Comparison of ENCODE assay signal across 10 mouse cellular contexts in genomic region chr1:154097656-154098055, GRCm38 (mm10).
DNase-seq lines count a peak whose midpoint lies in the region; ATAC-seq lines count a peak whose summit lies in the region.
"Had no signal": no experiment of that assay in that cellular context is flagged by ENCODE, and none has a peak within 500 bp of the region (broad histone marks: within the 10 kb centered on the region; RNA-seq: fewer than 3 reads in every experiment).

No protein-coding gene starts in this region.

- no peak for ATAC-seq in CD4-positive, CD25-positive, alpha-beta regulatory T cell, adult 4 months
- ATAC-seq: forebrain, embryonic 15.5 days had no signal

- DNase-seq in CD4-positive, CD25-positive, alpha-beta regulatory T cell, adult 2 months (ENCODE audit: low read depth, low spot score), result peak; percentile 15
- peak; percentile 38 for DNase-seq in kidney, postnatal 10 days
- no peak for DNase-seq in kidney, adult 11 months
- peak; percentile 39 for DNase-seq in urinary bladder, postnatal 14 days (ENCODE audit: low spot score)
- no peak for DNase-seq in urinary bladder, postnatal 10 days (ENCODE audit: low spot score)
- peak; percentile 25 for DNase-seq in thymus, postnatal 4 days
- DNase-seq in yolk sac, embryonic 10.5 days (ENCODE audit: low spot score), result no peak
- DNase-seq: cerebellum, adult 9-11 months had no signal

Comparison
In these comparisons a context has a peak if more than half of its experiments do, and no peak if none do; other contexts are left out.
1. DNase-seq: peak in CD4-positive, CD25-positive, alpha-beta regulatory T cell, adult 2 months (single experiment), kidney, postnatal 10 days (single experiment), urinary bladder, postnatal 14 days (single experiment) and thymus, postnatal 4 days (single experiment); none in kidney, adult 11 months (single experiment), urinary bladder, postnatal 10 days (single experiment) and yolk sac, embryonic 10.5 days (single experiment).